Mouse (Mus musculus) cerebellum, adult 2 months (tissue): Measurements from ENCODE around the gene Igsf21.

Experiments
- CTCF ChIP-seq: fragments of 200-500 bp; IDR thresholded peaks from 2 replicates; pipeline ENCODE4 v1.5.1; 2011; ENCODE audit warnings: low read depth, mild to moderate bottlenecking, control low read depth, low read length, moderate library complexity, borderline replicate concordance; ENCODE audit not compliant: insufficient read depth
- POLR2A ChIP-seq: fragments of 200-500 bp; IDR thresholded peaks from 2 replicates; pipeline ENCODE4 v1.6.1; 2011; ENCODE audit warnings: low read length, control low read depth, borderline replicate concordance; ENCODE audit not compliant: insufficient read depth

DNA sequence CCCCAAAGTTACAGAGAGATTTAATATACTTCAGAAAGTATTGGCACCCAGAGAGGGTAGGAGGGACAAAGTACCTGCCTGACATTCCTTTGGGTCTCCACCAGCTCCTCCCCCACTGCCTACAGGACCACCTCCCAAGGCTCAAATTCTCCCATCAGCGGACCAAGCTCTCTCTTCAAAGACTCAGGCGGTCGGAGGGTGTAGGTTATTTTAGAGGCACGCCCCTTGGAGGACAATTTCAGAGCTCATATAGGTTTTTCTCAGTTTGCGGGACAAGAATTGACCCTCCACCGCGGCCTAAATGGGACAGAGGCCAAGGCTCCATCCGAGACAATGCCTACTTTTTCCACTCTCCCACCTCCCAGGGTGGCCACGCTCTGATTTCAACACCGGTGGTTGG is 1.7 kb downstream of the Igsf21 start:
- TF ChIP-seq CTCF (no peak), POLR2A (no peak)
